Mouse (Mus musculus): ENCODE measurements around the gene Gm960. TPM values are rescaled to one million over a fixed set of nuclear protein-coding genes. Genes with fewer than 3 reads are reported as not detected.

The Gm960 gene
- polyA plus RNA-seq, 1 experiment: 2.1 TPM

DNA sequence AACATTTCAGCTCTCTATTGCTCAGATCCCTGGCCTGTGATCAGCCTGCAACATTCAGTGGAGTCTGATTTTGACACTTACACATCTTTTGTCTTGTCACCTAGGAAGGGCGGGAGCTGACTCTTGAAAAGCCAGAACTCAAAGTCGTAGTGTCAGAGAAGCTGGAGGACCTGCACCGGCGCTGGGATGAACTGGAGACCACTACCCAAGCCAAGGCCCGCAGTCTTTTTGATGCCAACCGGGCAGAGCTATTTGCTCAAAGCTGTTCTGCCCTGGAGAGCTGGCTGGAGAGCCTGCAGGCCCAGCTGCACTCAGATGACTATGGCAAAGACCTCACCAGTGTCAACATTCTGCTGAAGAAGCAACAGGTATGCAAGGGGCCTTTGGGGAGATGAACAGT lies 43.8 kb upstream of the Gm960 start:
- no peak overlapping the region for H3K27ac ChIP-seq (ENCODE audit: insufficient read depth, low read depth, low read length)
- no peaks in the 10 kb centered on the region for H3K36me3 ChIP-seq (ENCODE audit: control insufficient read depth, insufficient read depth, low read length)
- no peak for TF ChIP-seq CTCF (IDR thresholded peaks at IDR 0.05; ENCODE audit: extremely low read depth, insufficient read length, insufficient replicate concordance, low read depth, low read length)
- no peak for TF ChIP-seq POLR2A (IDR thresholded peaks at IDR 0.05; ENCODE audit: low read depth, low read length)
- no peak overlapping the region for H3K4me3 ChIP-seq (ENCODE audit: low read depth, low read length)
- no peaks in the 10 kb centered on the region for H3K27me3 ChIP-seq (ENCODE audit: control insufficient read depth, insufficient read depth, low read length)
- no peaks in the 10 kb centered on the region for H3K4me1 ChIP-seq (ENCODE audit: control insufficient read depth, insufficient read depth, insufficient read length, low read length)
- WGBS: 91% methylated on average over 6 of the region's 6 CpGs

DNA sequence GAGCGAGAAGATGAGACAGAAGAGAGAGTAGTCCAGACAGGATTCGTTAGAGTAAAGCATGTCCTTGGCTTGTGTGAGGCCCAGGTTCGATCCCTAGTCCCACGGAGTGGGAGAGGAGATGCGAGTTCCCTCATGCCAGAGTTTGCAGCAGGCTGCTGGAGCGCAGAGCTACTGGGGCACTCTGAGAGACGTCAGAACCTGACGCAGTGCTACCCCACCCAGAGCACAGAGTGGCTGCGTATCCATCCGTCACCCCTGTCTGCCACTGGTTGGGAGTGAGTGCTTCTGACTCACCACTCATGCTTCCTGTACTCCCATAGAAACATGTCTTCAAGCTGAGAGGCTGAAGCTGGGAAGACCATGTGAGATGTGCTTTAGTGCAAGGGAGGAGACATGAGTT lies 43.0 kb upstream of the Gm960 start:
- TF ChIP-seq CTCF (IDR thresholded peaks at IDR 0.05; ENCODE audit: extremely low read depth, insufficient read length, insufficient replicate concordance, low read depth, low read length) (no peak), POLR2A (IDR thresholded peaks at IDR 0.05; ENCODE audit: low read depth, low read length) (no peak)
- H3K36me3 ChIP-seq (ENCODE audit: control insufficient read depth, insufficient read depth, low read length): no peaks in the 10 kb centered on the region
- WGBS: 81% methylated on average over 10 of the region's 10 CpGs
- no peaks in the 10 kb centered on the region for H3K4me1 ChIP-seq (ENCODE audit: control insufficient read depth, insufficient read depth, insufficient read length, low read length)
- H3K27me3 ChIP-seq (ENCODE audit: control insufficient read depth, insufficient read depth, low read length): no peaks in the 10 kb centered on the region
- no peak overlapping the region for H3K27ac ChIP-seq (ENCODE audit: insufficient read depth, low read depth, low read length)
- no peak overlapping the region for H3K4me3 ChIP-seq (ENCODE audit: low read depth, low read length)

DNA sequence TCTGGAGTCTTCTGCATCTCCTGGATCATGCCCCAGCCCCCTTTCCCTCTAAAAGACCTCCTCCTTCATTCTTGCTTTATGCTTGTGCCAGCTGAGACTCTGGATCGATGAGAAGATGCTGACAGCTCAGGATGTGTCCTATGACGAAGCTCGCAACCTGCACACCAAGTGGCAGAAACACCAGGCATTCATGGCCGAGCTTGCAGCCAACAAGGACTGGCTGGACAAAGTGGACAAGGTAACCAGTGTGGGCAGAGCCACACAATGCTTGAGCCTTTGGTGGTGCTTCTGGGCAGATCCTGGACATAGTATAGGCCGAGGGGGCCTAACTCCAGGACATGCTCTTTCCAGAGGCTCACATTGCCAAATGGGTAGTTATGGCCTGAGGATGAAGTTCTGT lies 41.3 kb upstream of the Gm960 start:
- H3K27me3 ChIP-seq (ENCODE audit: control insufficient read depth, insufficient read depth, low read length): no peaks in the 10 kb centered on the region
- no peaks in the 10 kb centered on the region for H3K36me3 ChIP-seq (ENCODE audit: control insufficient read depth, insufficient read depth, low read length)
- 90% methylated on average over 5 of the region's 5 CpGs for WGBS
- TF ChIP-seq POLR2A (IDR thresholded peaks at IDR 0.05; ENCODE audit: low read depth, low read length) (no peak), CTCF (IDR thresholded peaks at IDR 0.05; ENCODE audit: extremely low read depth, insufficient read length, insufficient replicate concordance, low read depth, low read length) (no peak)
- H3K27ac ChIP-seq (ENCODE audit: insufficient read depth, low read depth, low read length): no peak overlapping the region
- no peaks in the 10 kb centered on the region for H3K4me1 ChIP-seq (ENCODE audit: control insufficient read depth, insufficient read depth, insufficient read length, low read length)
- no peak overlapping the region for H3K4me3 ChIP-seq (ENCODE audit: low read depth, low read length)

DNA sequence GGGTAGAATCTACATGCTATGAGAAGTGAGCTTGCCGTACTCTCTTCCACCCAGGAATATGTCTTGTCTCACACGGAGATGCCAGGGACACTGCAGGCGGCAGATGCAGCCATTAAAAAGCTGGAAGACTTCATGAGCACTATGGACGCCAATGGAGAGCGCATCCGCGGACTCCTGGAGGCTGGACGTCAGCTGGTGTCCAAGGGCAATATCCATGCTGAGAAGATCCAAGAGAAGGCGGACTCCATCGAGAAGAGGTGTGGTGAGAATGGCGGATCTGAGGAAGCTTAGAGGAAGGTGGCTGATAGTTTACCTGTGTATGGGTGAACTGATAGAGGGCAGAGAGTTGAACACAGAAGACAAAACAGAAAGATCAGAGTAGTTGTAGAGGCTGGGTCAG lies 40.6 kb upstream of the Gm960 start:
- H3K4me3 ChIP-seq (ENCODE audit: low read depth, low read length): no peak overlapping the region
- no peaks in the 10 kb centered on the region for H3K36me3 ChIP-seq (ENCODE audit: control insufficient read depth, insufficient read depth, low read length)
- no peaks in the 10 kb centered on the region for H3K4me1 ChIP-seq (ENCODE audit: control insufficient read depth, insufficient read depth, insufficient read length, low read length)
- no peak overlapping the region for H3K27ac ChIP-seq (ENCODE audit: insufficient read depth, low read depth, low read length)
- WGBS: 94% methylated on average over 11 of the region's 11 CpGs
- no peak for TF ChIP-seq POLR2A (IDR thresholded peaks at IDR 0.05; ENCODE audit: low read depth, low read length)
- TF ChIP-seq CTCF (IDR thresholded peaks at IDR 0.05; ENCODE audit: extremely low read depth, insufficient read length, insufficient replicate concordance, low read depth, low read length): no peak
- H3K27me3 ChIP-seq (ENCODE audit: control insufficient read depth, insufficient read depth, low read length): no peaks in the 10 kb centered on the region

DNA sequence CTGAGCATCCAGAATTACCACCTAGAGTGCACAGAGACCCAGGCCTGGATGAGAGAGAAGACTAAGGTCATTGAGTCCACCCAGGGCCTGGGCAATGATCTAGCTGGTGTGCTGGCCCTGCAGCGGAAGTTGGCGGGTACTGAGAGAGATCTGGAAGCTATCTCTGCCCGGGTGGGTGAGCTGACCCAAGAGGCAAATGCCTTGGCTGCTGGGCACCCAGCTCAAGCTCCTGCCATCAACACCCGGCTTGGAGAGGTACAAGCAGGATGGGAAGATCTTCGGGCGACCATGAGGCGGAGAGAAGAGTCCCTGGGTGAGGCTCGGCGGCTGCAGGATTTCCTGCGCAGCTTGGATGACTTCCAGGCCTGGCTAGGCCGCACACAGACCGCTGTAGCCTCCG lies 39.4 kb upstream of the Gm960 start:
- Histone ChIP-seq H3K27ac (ENCODE audit: insufficient read depth, low read depth, low read length) (no peak overlapping the region), H3K4me3 (ENCODE audit: low read depth, low read length) (no peak overlapping the region), H3K36me3 (ENCODE audit: control insufficient read depth, insufficient read depth, low read length) (no peaks in the 10 kb centered on the region), H3K4me1 (ENCODE audit: control insufficient read depth, insufficient read depth, insufficient read length, low read length) (no peaks in the 10 kb centered on the region), H3K27me3 (ENCODE audit: control insufficient read depth, insufficient read depth, low read length) (no peaks in the 10 kb centered on the region)
- 81% methylated on average over 13 of the region's 13 CpGs for WGBS
- TF ChIP-seq CTCF (IDR thresholded peaks at IDR 0.05; ENCODE audit: extremely low read depth, insufficient read length, insufficient replicate concordance, low read depth, low read length) (no peak), POLR2A (IDR thresholded peaks at IDR 0.05; ENCODE audit: low read depth, low read length) (no peak)

DNA sequence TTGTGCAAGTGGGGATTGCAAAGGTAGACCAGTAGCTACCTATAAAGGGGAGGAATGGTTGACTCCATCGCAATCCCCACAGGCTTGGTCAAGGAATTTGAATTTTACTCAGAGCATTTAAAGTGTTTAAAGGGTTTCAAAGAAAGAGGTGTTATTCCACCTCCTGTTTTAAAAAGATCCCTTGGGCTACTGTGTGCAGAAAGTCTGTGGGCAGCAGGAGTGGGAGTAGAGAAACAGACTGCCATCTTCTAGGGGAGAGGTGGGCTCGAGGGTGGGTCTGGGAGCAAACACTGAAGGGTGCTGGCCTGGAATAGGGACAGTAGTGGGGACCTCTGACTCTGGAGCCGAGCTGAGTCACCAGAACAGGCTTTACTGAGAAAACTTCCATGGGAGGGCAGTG lies 34.6 kb upstream of the Gm960 start:
- Histone ChIP-seq H3K36me3 (ENCODE audit: control insufficient read depth, insufficient read depth, low read length) (no peaks in the 10 kb centered on the region), H3K4me1 (ENCODE audit: control insufficient read depth, insufficient read depth, insufficient read length, low read length) (no peaks in the 10 kb centered on the region), H3K27ac (ENCODE audit: insufficient read depth, low read depth, low read length) (no peak overlapping the region), H3K27me3 (ENCODE audit: control insufficient read depth, insufficient read depth, low read length) (no peaks in the 10 kb centered on the region), H3K4me3 (ENCODE audit: low read depth, low read length) (no peak overlapping the region)
- TF ChIP-seq CTCF (IDR thresholded peaks at IDR 0.05; ENCODE audit: extremely low read depth, insufficient read length, insufficient replicate concordance, low read depth, low read length) (no peak), POLR2A (IDR thresholded peaks at IDR 0.05; ENCODE audit: low read depth, low read length) (no peak)
- WGBS: 77% methylated on average over 3 of the region's 3 CpGs

DNA sequence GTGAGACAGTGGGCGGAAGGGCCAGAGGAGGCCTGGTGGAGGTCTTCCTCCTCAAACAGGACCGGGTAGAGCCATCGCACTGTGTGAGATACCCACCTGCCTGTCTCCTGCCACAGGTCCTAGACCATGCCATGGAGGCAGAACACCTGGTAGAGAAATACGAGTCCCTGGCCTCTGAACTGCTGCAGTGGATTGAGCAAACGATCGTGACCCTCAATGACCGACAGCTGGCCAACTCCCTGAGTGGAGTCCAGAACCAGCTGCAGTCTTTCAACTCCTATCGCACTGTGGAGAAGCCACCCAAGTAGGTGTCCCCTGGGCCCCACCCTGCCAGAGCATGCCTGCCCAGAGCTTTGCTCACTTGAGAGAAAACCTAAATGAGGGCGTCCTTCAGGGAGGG lies 30.7 kb upstream of the Gm960 start:
- TF ChIP-seq CTCF (IDR thresholded peaks at IDR 0.05; ENCODE audit: extremely low read depth, insufficient read length, insufficient replicate concordance, low read depth, low read length): no peak
- no peak for TF ChIP-seq POLR2A (IDR thresholded peaks at IDR 0.05; ENCODE audit: low read depth, low read length)
- Histone ChIP-seq H3K36me3 (ENCODE audit: control insufficient read depth, insufficient read depth, low read length) (no peaks in the 10 kb centered on the region), H3K4me1 (ENCODE audit: control insufficient read depth, insufficient read depth, insufficient read length, low read length) (no peaks in the 10 kb centered on the region), H3K4me3 (ENCODE audit: low read depth, low read length) (no peak overlapping the region), H3K27ac (ENCODE audit: insufficient read depth, low read depth, low read length) (no peak overlapping the region), H3K27me3 (ENCODE audit: control insufficient read depth, insufficient read depth, low read length) (no peaks in the 10 kb centered on the region)
- 78% methylated on average over 9 of the region's 9 CpGs for WGBS
